Mouse (Mus musculus) gastrocnemius, adult 8-10 months (tissue): ENCODE measurements around the gene Zfp36l1. TPM values are rescaled to one million over a fixed set of nuclear protein-coding genes. Genes with fewer than 3 reads are reported as not detected.

Experiments
- DNase-seq, 2 experiments: peaks; one replicate each; pipeline ENCODE4 v3.0.0; 2022; ENCODE audit warnings: low spot score in 2 of 2
- total RNA-seq, 4 experiments: library from RNA; stranded (reverse); gene quantifications; 2 replicates each; pipeline ENCODE4 v1.2.4; 2022

Gene Zfp36l1
- total RNA-seq, 4 experiments from 2014 or later: 25.2 to 28.9 (median 27.2) TPM

DNA sequence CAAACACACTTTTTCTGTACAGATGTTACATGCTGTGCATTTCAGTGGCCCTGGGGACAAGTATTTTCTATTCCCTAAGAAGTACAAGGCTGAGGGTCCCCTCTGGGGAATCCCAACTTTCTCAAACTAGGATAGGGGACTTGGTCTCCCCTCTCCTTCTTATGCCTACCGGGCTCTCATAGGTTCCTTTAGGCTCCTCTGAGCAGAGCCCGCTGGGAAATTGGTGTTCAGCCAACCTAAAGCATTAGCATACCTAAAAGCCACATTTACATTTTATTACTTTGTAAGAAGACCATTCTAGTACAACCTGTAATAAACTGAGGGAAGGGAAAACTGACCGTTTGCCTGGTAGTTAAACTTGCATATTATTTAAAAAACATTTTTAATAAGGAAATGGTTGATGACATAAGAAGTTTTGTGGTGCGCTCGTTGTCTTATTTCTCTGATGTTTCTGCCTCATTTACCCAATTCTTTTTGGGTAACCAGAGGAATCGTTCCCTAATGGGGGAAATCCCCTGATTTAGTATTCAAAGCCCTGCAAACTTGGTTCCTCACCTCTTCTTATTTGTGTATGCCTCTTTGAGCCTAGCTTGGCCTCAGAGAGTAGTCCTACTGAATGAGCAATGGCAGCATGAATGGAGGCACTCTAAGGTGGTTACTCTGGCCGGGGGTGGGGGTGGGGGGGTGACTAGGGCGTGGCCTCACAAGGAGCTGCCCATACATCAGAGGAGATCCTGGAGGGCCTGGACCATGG, 42.1 kb downstream of the Zfp36l1 start:
- no peak for DNase-seq

DNA sequence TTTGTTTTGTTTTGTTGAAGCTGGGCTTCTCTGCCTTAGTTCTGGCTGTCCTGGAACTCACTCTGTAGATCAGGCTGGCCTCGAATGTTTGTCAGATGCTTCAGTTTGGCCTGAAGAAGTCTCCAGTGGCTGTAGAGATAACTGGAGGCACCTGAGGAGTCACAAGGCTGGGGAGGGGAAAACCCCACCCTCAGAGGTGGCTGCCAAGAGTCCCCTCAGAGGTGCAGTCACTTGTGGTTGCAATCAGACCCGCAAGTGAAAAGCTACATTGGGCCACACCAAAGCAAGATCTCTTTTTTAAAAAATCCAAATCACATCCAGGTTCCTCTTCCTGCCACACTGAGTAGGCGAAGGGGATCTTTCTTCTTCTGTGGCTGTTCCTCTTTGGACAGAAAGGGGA, 43.8 kb downstream of the Zfp36l1 start:
- no peak for DNase-seq

DNA sequence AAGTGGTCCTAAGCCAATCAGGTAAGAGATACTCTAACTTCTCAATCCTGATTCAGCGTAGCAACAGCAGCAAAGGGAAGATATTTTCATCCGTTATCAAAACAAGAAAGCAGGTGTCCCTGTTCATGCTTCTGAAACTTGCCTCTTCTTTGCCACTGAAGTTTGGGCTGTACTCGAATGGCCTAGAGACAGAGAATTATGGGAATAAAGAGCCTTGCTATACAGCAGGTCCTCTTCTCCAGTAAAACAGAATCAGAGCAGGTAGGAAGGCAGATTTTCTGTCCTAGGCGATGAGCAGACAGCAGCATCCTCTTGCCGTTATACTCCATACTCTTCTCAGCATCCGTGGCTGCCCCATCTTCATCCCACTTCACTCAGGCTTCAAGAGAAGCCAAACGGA, 44.8 kb downstream of the Zfp36l1 start:
- DNase-seq: no peak

DNA sequence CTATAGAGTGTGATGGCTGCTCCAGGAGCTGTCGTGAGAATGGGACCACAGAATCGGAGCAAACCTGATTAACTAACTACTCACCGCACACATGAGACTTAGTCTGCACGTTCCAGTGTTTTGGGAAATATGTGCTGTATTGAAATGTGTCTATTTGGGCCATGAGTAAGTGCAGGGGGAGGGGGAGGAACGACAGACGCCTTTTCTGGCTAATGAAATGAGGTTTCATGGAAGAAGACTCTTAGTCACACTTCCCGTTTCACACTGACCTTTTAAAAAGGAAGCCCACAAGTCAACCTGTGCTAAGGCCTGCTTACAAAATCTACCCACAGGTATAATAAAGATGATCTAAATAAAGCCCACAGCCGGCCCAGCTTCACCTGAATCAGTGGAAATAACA, 47.8 kb downstream of the Zfp36l1 start:
- DNase-seq: no peak

DNA sequence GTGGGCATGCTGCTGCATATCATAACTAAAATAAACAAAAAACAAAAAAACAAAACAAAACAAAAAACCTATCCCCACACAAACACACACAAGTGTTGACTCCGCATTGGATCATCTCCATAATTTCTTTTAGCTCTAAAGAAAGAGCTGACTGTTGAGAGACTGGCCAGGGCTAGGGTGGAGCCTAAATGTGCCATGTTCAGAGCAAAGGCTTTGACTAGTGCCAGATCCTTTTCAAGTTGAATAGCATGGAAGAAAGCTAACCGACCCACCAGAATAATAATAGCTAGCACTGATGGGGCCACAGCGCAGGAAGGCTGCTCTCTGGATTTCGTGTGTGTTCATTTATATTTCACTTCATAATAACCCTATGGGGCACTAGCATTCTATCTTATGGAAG, 48.5 kb downstream of the Zfp36l1 start:
- no peak for DNase-seq

DNA sequence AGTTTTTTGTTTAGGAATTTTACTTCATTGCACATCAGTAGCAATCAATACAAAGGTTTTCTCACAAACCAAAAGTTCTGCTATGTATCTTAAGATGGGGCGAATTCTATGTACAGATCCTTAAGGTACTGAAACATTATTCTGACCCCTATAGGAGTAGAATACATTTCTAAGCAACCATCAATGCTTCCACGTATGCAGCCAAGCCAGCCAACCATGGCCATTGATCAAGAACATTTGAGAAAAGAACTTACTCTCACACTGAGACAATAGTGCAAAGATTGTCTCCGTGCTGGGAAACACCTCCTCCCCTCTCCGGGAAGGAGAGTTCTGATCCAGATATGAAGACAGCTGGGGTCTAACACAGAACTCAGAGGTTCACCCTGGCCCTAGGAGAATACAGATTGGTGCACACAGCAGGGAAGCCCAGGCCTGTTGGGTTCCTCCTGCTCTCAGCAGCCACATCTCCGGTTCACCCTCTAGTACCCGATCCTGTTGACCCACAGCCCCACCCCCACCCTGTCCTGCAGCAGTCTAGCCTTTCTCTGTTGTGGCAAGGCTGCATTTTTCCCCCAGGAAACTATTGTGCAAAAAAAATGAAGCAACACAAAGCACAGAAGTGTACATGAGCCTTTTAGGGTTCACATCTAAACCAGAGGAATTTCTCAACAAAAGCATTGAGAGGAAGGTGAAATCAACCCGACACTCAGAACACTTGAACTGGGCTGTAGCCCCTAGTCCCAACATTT, 49.2 kb downstream of the Zfp36l1 start:
- no peak for DNase-seq

DNA sequence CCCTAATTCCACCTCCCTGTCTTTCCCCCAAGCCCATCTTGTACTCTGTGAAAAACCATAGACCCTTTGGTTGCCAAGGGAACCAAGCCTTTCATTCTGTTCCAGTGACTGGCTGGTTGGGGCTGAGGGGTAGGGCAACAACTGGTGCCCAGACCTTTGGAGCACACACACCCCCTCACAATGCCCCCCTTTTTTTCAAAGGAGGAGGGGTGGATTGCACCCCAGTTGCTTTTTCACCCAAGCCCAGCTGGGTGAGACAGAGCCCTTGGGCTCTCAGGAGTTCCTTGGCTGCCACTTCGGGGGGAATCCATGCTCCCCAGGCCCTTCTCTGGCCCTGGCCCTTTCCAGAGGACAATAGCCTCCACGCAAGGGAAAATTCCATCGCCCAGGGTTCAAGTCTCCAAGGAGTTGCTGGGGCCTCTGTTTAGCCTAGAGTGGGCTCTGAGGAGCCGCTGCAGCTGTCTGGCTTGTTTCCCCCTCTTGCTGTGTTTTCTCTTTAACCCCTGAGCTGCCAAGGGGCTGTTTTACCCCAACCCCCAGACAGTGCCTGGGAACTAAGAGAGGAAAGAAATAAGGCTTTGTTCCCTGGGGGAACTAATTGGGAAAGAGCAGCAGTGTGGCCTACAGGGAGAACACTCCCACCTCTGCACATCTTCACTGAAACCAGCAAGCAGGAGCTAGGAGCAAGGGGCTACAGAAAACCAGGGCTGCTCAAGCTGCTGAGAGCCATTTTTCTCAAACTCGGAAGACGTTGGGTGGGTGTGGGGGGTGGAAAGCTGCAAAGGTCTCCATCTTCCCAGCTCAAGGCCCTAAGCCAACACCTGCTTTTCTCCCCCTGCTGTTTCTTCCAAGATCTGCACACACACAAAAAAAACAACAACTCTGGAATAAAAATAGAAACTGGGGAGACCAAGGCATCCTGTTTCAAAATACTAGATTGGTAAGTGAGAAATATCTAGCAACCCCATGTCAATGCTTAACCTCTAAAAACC, 50.1 kb downstream of the Zfp36l1 start:
- peak in 1 of 2 experiments; percentile 14 for DNase-seq

DNA sequence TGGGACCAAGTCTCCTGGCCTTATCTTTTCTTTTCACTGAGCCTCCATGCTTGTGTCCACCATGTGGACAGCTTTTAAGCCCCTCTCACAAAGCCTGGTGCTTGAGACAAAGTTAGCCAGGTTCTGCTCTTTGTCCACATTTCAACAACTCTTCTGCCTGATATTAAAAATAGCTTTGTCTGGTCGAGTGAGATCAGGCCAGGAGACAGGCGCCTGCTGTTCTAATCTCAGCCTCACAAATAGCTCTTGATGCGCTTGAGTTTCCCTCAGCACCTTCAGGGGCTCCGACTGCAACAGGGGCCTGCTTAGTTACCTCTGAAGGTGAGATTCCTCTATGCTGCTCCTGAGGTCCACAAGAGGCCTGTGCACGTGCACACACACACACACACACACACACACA, 51.0 kb downstream of the Zfp36l1 start:
- DNase-seq: no peak

DNA sequence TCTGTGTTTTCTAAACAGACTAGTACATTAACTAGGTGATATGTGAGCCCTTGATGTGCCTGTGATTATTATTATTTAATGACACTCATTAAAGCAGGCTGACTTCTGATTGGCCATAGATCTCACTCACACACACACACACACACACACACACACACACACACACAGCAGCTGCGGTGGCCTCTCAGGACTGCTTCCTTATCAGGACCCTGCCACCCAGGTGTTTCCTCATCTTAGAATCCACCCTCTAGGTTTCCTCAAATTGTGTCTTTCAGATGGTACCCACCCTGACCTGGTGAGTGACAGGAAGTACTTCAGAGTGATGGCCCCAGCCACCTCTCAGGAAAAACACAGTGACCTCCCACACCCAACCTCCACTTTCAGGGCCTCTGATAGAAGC, 52.0 kb downstream of the Zfp36l1 start:
- no peak for DNase-seq

DNA sequence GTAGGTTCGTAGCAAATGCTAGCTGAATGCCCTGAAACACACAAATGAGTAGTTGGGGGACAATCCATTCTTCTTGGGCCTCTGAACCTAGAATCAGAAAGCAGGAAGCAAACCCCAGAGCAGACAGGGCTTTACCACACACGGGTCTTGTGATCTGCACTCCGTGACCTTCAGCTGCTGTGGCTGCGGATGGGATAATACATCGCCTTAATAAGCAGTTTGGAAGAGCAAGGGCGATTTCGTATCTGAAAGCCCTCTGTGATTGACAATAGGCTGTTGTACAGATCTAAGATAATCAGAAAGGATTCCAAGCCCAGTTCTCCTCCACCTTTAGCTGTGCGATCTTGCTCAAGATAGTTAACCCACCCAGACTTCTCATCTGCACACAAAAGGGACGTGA, 52.5 kb downstream of the Zfp36l1 start:
- DNase-seq: no peak

DNA sequence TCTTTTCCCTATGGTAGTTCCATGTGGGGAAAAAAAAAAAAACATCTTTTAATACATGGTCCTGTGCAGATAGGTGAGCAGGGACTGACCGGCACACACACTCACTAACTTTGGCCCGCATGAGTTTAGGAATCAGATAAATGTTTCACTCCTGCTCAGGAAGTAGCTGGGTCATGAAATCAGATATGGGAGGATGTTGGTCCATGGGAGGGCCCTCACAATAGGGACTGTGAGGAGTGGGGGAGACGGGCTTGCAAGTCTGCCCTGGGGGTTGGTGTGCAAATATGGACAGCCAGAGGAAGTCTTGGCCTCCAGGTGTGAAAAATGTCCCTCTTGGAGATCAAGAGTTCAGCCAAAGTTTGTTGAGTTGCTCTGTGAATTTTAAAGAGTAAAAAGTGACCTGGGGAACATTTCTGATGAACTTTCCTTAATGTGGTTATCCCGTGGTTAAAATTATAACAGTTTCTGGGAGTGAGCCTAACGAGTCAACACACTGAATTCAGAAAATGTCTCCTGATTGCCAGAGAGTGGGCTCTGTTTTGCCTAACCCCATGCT, 53.0 kb downstream of the Zfp36l1 start:
- no peak for DNase-seq

Other genes starting within 250 kb of the Zfp36l1 start
- gene Actn1, start 147.4 kb upstream of the Zfp36l1 start, total RNA-seq: 1 to 10 TPM; 6.1 to 9.6 (median 7.4) TPM